Mouse (Mus musculus): ENCODE data around the gene Art3.
"Not testable (repeated sequence)": the region's sequence is repeated elsewhere in the genome, so short reads cannot be mapped to it uniquely, and the experiment has no call there.

- not testable (repeated sequence) for TF ChIP-seq CTCF, EP300 (IDR thresholded peaks at IDR 0.05)
Measured at GRCm38 (mm10) chr5:92352716-92353115, 21.1 kb downstream of the Art3 start.
